Mouse (Mus musculus) kidney, adult 2 months (tissue): ENCODE measurements around the gene Dmgdh. TPM values are rescaled to one million over a fixed set of nuclear protein-coding genes. Genes with fewer than 3 reads are reported as not detected.

ENCODE experiments used
- DNase-seq: peaks from one replicate; pipeline ENCODE4 v3.0.0; 2021
- H3K27ac ChIP-seq: fragments of 200-500 bp; 2 replicates; pipeline ENCODE4 v1.5.1; 2012; ENCODE audit warnings: low read depth, low read length, control low read depth, inconsistent platforms; ENCODE audit not compliant: insufficient read depth
- H3K27me3 ChIP-seq: fragments of 200-500 bp; replicated peaks from 2 replicates; pipeline ENCODE4 v1.6.1; 2012; ENCODE audit warnings: mild to moderate bottlenecking, moderate library complexity, low read length, inconsistent platforms; ENCODE audit not compliant: control insufficient read depth, insufficient read depth
- H3K36me3 ChIP-seq: fragments of 200-500 bp; 2 replicates; pipeline ENCODE4 v1.6.1; 2012; ENCODE audit warnings: mild to moderate bottlenecking, moderate library complexity, low read length, inconsistent platforms; ENCODE audit not compliant: control insufficient read depth, insufficient read depth
- H3K4me1 ChIP-seq: fragments of 200-500 bp; 2 replicates; pipeline ENCODE4 v1.6.1; 2011; ENCODE audit warnings: low read length; ENCODE audit not compliant: control insufficient read depth, insufficient read depth
- H3K4me3 ChIP-seq: fragments of 200-500 bp; 2 replicates; pipeline ENCODE4 v1.5.1; 2011; ENCODE audit warnings: mild to moderate bottlenecking, low read depth, low read length, control low read depth; ENCODE audit not compliant: insufficient read depth
- CTCF ChIP-seq: fragments of 200-500 bp; conservative IDR thresholded peaks from 2 replicates; pipeline ENCODE4 v1.5.1; 2011; ENCODE audit warnings: low read depth, mild to moderate bottlenecking, control low read depth, low read length, moderate library complexity, mixed read lengths; ENCODE audit not compliant: insufficient read depth, insufficient read length
- POLR2A ChIP-seq: fragments of 200-500 bp; IDR thresholded peaks from one replicate; pipeline ENCODE4 v1.6.1; 2011; ENCODE audit warnings: low read depth, low read length, control low read depth
- WGBS: fragments of 180-500 bp; shearing (Covaris S2); methylation state at CpG from one replicate; pipeline ENCODE4 v1.1.7; 2018; 5-methylcytosine and 5-hydroxymethylcytosine counted together
- polyA plus RNA-seq: library from polyadenylated mRNA; depleted of rRNA; stranded (reverse); fragments of >200 nt; gene quantifications from 2 replicates; pipeline ENCODE4 v1.2.3, GENCODE M21; 2012

The Dmgdh gene
- polyA plus RNA-seq, 1 experiment = 41.0 TPM

- peaks cover 3% of the 10 kb centered on the region; the same call in 1 of the 2 replicates for H3K4me1 ChIP-seq
- WGBS = 76% methylated on average over 9 of the region's 9 CpGs
- H3K27ac ChIP-seq = no peak overlapping the region
- H3K4me3 ChIP-seq = no peak overlapping the region
- H3K27me3 ChIP-seq = no peaks in the 10 kb centered on the region
- TF ChIP-seq CTCF (no peak), POLR2A (no peak)
- no peaks in the 10 kb centered on the region for H3K36me3 ChIP-seq
- DNase-seq = no peak
These were observed 2.6 kb downstream of the Dmgdh start for GRCm38 (mm10) chr13:93676864-93677263.

GRCm38 (mm10) chr13:93683336-93683735, 9.1 kb downstream of the Dmgdh start:
- no peaks in the 10 kb centered on the region for H3K36me3 ChIP-seq
- no peak overlapping the region for H3K27ac ChIP-seq
- no peak for DNase-seq
- TF ChIP-seq POLR2A = no peak
- no peak for TF ChIP-seq CTCF
- no peak overlapping the region for H3K4me3 ChIP-seq
- H3K4me1 ChIP-seq = no peaks in the 10 kb centered on the region
- H3K27me3 ChIP-seq = no peaks in the 10 kb centered on the region

GRCm38 (mm10) chr13:93685226-93685625, 11.0 kb downstream of the Dmgdh start:
- H3K27me3 ChIP-seq = no peaks in the 10 kb centered on the region
- DNase-seq = no peak

GRCm38 (mm10) chr13:93687321-93687720, 13.1 kb downstream of the Dmgdh start:
- Histone ChIP-seq H3K27ac (no peak overlapping the region), H3K4me1 (no peaks in the 10 kb centered on the region), H3K36me3 (no peaks in the 10 kb centered on the region), H3K27me3 (no peaks in the 10 kb centered on the region), H3K4me3 (no peak overlapping the region)
- WGBS = 30% methylated on average over 5 of the region's 5 CpGs
- no peak for DNase-seq
- TF ChIP-seq CTCF (no peak), POLR2A (no peak)

More at GRCm38 (mm10) chr13:93685226-93685625, 11.0 kb downstream of the Dmgdh start:
- 88% methylated on average over 4 of the region's 4 CpGs for WGBS
- TF ChIP-seq POLR2A (no peak), CTCF (no peak)
- Histone ChIP-seq H3K36me3 (no peaks in the 10 kb centered on the region), H3K27ac (no peak overlapping the region), H3K4me1 (no peaks in the 10 kb centered on the region), H3K4me3 (no peak overlapping the region)

- TF ChIP-seq POLR2A (no peak), CTCF (no peak)
- WGBS = 91% methylated on average over 3 of the region's 3 CpGs
- Histone ChIP-seq H3K27ac (no peak overlapping the region), H3K36me3 (no peaks in the 10 kb centered on the region), H3K4me1 (no peaks in the 10 kb centered on the region), H3K4me3 (no peak overlapping the region), H3K27me3 (no peaks in the 10 kb centered on the region)
- DNase-seq = no peak
These were observed 15.3 kb downstream of the Dmgdh start for GRCm38 (mm10) chr13:93689566-93689965.

- 88% methylated on average over 1 of the region's 1 CpGs for WGBS
- Histone ChIP-seq H3K27ac (no peak overlapping the region), H3K4me1 (no peaks in the 10 kb centered on the region), H3K4me3 (no peak overlapping the region), H3K27me3 (no peaks in the 10 kb centered on the region), H3K36me3 (no peaks in the 10 kb centered on the region)
- no peak for DNase-seq
- TF ChIP-seq CTCF = no peak
- no peak for TF ChIP-seq POLR2A
These were observed 16.6 kb downstream of the Dmgdh start for GRCm38 (mm10) chr13:93690821-93691220.

- Histone ChIP-seq H3K4me1 (peaks cover 10% of the 10 kb centered on the region; the same call in 1 of the 2 replicates), H3K36me3 (no peaks in the 10 kb centered on the region), H3K27me3 (no peaks in the 10 kb centered on the region), H3K27ac (peak overlapping the region; percentile 47; the same call in 1 of the 2 replicates), H3K4me3 (no peak overlapping the region)
- WGBS = 34% methylated on average over 6 of the region's 6 CpGs
- TF ChIP-seq CTCF (no peak), POLR2A (no peak)
- DNase-seq = peak; percentile 92
These were observed 24.6 kb downstream of the Dmgdh start for GRCm38 (mm10) chr13:93698866-93699265.
